8 mouse cellular contexts compared by ENCODE assay signal in the genomic region with DNA sequence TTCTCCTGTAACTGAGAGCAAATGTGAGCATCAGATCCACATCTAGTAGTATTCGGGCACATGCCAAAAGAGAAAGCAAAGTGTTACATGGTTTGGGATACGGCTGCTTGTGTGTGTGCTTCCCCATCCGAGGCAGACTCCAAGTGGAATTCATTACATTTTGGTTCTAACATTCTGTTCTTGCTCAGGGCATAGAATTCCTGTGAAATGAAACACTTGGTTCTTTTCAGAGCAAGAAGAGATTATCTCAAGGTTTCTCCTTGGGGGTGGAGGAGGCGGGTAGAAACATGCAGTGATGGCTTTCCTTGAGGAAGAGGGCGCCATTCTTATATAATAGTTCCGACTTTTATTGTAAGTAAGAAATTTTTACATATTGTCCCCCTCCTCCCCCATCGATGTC. TPM values are rescaled to one million over a fixed set of nuclear protein-coding genes. Genes with fewer than 3 reads are reported as not detected.
DNase-seq lines count a peak whose midpoint lies in the region; ATAC-seq and TF ChIP-seq lines count a peak whose summit lies in the region.

No protein-coding gene starts in this region.

- no peak for TF ChIP-seq RAD21 in MEL (IDR thresholded peaks at IDR 0.05; ENCODE audit: low read depth, low read length)

- H3K79me2 ChIP-seq in MEL (ENCODE audit: control insufficient read depth, insufficient read depth, low read length, poor library complexity), result peaks cover 81% of the 10 kb centered on the region

- H3K36me3 ChIP-seq in kidney, embryonic 15.5 days, result no peaks in the 10 kb centered on the region
- peaks cover 37 to 66% of the 10 kb centered on the region in 2 experiments for H3K36me3 ChIP-seq in MEL (ENCODE audit: control insufficient read depth in 1 of 2, insufficient read depth in 2 of 2, low read length in 2 of 2)
- no peaks in the 10 kb centered on the region for H3K36me3 ChIP-seq in embryonic facial prominence, embryonic 12.5 days
- no peaks in the 10 kb centered on the region for H3K36me3 ChIP-seq in limb, embryonic 11.5 days (ENCODE audit: control insufficient read depth, insufficient read depth, low read length)

- no peak for ATAC-seq in kidney, embryonic 15.5 days (replicated peaks; ENCODE audit: low FRiP score)
- ATAC-seq in embryonic facial prominence, embryonic 12.5 days (ENCODE audit: insufficient number of reproducible peaks, insufficient read depth, low FRiP score, low TSS enrichment), result no peak
- no peak for ATAC-seq in limb, embryonic 11.5 days (ENCODE audit: insufficient number of reproducible peaks, low FRiP score, low TSS enrichment, low read depth)

- no peaks in the 10 kb centered on the region for H3K9me3 ChIP-seq in kidney, embryonic 15.5 days (replicated peaks)
- no peaks in the 10 kb centered on the region for H3K9me3 ChIP-seq in MEL (replicated peaks; ENCODE audit: insufficient read depth, low read length)
- no peaks in the 10 kb centered on the region for H3K9me3 ChIP-seq in embryonic facial prominence, embryonic 12.5 days
- no peaks in the 10 kb centered on the region for H3K9me3 ChIP-seq in limb, embryonic 11.5 days (ENCODE audit: control insufficient read depth, low read length)

- 50% methylated on average over 7 of the region's 7 CpGs for WGBS in kidney, embryonic 15.5 days
- 50% methylated on average over 7 of the region's 7 CpGs for WGBS in embryonic facial prominence, embryonic 12.5 days
- 59% methylated on average over 7 of the region's 7 CpGs for WGBS in limb, embryonic 11.5 days

- H3K4me3 ChIP-seq in kidney, embryonic 15.5 days (replicated peaks), result peak overlapping the region; percentile 68
- peak overlapping the region; percentile 55 to 65 for H3K4me3 ChIP-seq in MEL (ENCODE audit: control insufficient read depth in 1 of 2, insufficient read depth in 1 of 2, low read depth in 2 of 2, low read length in 2 of 2)
- H3K4me3 ChIP-seq in embryonic facial prominence, embryonic 12.5 days, result peak overlapping the region; percentile 91
- H3K4me3 ChIP-seq in limb, embryonic 11.5 days (ENCODE audit: low read depth, low read length), result no peak overlapping the region

- no peak for DNase-seq in kidney, postnatal 4 days
- DNase-seq in MEL (ENCODE audit: low read depth, low spot score), result peak; percentile 59
- DNase-seq in limb, embryonic 11.5 days (ENCODE audit: low spot score), result no peak
- DNase-seq in testis, postnatal 14 days (ENCODE audit: low spot score), result peak; percentile 38
- DNase-seq in retina, postnatal 1 day, result no peak
- DNase-seq in cerebellum, postnatal 10 days, result no peak

- H3K4me1 ChIP-seq in kidney, embryonic 15.5 days, result peaks cover 45% of the 10 kb centered on the region
- peaks cover 27 to 46% of the 10 kb centered on the region in 2 experiments for H3K4me1 ChIP-seq in MEL (ENCODE audit: control insufficient read depth in 1 of 2, insufficient read depth in 2 of 2, low read length in 2 of 2)
- peaks cover 36% of the 10 kb centered on the region for H3K4me1 ChIP-seq in embryonic facial prominence, embryonic 12.5 days
- H3K4me1 ChIP-seq in limb, embryonic 11.5 days (ENCODE audit: control insufficient read depth, insufficient read depth, low read length), result peaks cover 15% of the 10 kb centered on the region

- H3K4me2 ChIP-seq in kidney, embryonic 15.5 days, result peak overlapping the region; percentile 72
- peak overlapping the region; percentile 59 for H3K4me2 ChIP-seq in embryonic facial prominence, embryonic 12.5 days (replicated peaks)
- peak overlapping the region; percentile 52; the same call in 1 of the 2 replicates for H3K4me2 ChIP-seq in limb, embryonic 11.5 days (ENCODE audit: low read depth, severe bottlenecking)

- H3K27ac ChIP-seq in kidney, embryonic 15.5 days, result 0 out of 2 replicates have a peak overlapping the region, but pooled peaks have one; percentile 48
- peak overlapping the region; percentile 89 for H3K27ac ChIP-seq in MEL (ENCODE audit: control insufficient read depth, low read depth, low read length)
- no peak overlapping the region for H3K27ac ChIP-seq in embryonic facial prominence, embryonic 12.5 days
- H3K27ac ChIP-seq in limb, embryonic 11.5 days (replicated peaks; ENCODE audit: low read depth, low read length), result no peak overlapping the region

- H3K27me3 ChIP-seq in kidney, embryonic 15.5 days, result no peaks in the 10 kb centered on the region
- H3K27me3 ChIP-seq in MEL (ENCODE audit: control insufficient read depth in 1 of 2, insufficient read depth in 2 of 2, low read length in 2 of 2), result no peaks in the 10 kb centered on the region
- H3K27me3 ChIP-seq in embryonic facial prominence, embryonic 12.5 days, result no peaks in the 10 kb centered on the region
- no peaks in the 10 kb centered on the region for H3K27me3 ChIP-seq in limb, embryonic 11.5 days (ENCODE audit: control insufficient read depth, insufficient read depth, low read length)

- no peak overlapping the region for H3K9ac ChIP-seq in kidney, embryonic 15.5 days
- peak overlapping the region; percentile 98 for H3K9ac ChIP-seq in MEL (ENCODE audit: control insufficient read depth, low read depth, low read length, poor library complexity, severe bottlenecking)
- no peak overlapping the region for H3K9ac ChIP-seq in embryonic facial prominence, embryonic 12.5 days
- no peak overlapping the region for H3K9ac ChIP-seq in limb, embryonic 11.5 days (ENCODE audit: low read length)

- TF ChIP-seq CTCF in MEL (IDR thresholded peaks at IDR 0.05 in 2 of 3, conservative IDR thresholded peaks at IDR 0.05 in 1 of 3; ENCODE audit: control insufficient read depth in 1 of 3, insufficient read depth in 1 of 3, low read depth in 2 of 3, low read length in 3 of 3, poor library complexity in 1 of 3, severe bottlenecking in 1 of 3), result peak in 1 of 3 experiments; percentile 9; a peak in 1 of 6 replicates

- 0 out of 4 replicates have a peak, but pooled peaks of 1 of the 2 experiments have one; percentile 16 for TF ChIP-seq POLR2A in MEL (IDR thresholded peaks at IDR 0.05; ENCODE audit: control insufficient read depth in 1 of 2, insufficient read depth in 1 of 2, low read depth in 1 of 2, low read length in 2 of 2, poor library complexity in 1 of 2)

- TF ChIP-seq EP300 in MEL (IDR thresholded peaks at IDR 0.05; ENCODE audit: low read depth in 1 of 2, low read length in 2 of 2), result 0 out of 4 replicates have a peak, but pooled peaks of 1 of the 2 experiments have one; percentile 15

TF ChIP-seq in MEL, 35 proteins besides CTCF, POLR2A, EP300 and RAD21:
- no peak for TF ChIP-seq ZMIZ1 (IDR thresholded peaks at IDR 0.05; ENCODE audit: low read depth, low read length)
- no peak for TF ChIP-seq MYB (IDR thresholded peaks at IDR 0.05; ENCODE audit: low read depth, low read length)
- no peak for TF ChIP-seq ZC3H11A (IDR thresholded peaks at IDR 0.05; ENCODE audit: low read depth, low read length)
- no peak for TF ChIP-seq TAL1 (IDR thresholded peaks at IDR 0.05; ENCODE audit: low read length)
- no peak for TF ChIP-seq USF2 (IDR thresholded peaks at IDR 0.05; ENCODE audit: borderline replicate concordance in 1 of 2, insufficient read depth in 1 of 2, low read depth in 1 of 2, low read length in 2 of 2)
- 0 out of 2 replicates have a peak, but pooled peaks have one; percentile 6 for TF ChIP-seq TBP (IDR thresholded peaks at IDR 0.05; ENCODE audit: low read depth, low read length)
- TF ChIP-seq NELFE (IDR thresholded peaks at IDR 0.05; ENCODE audit: low read depth, low read length), result no peak
- no peak for TF ChIP-seq GABPA (IDR thresholded peaks at IDR 0.05; ENCODE audit: low read depth, low read length)
- no peak for TF ChIP-seq JUND (IDR thresholded peaks at IDR 0.05; ENCODE audit: low read depth, low read length)
- 0 out of 2 replicates have a peak, but pooled peaks have one; percentile 8 for TF ChIP-seq MYC (IDR thresholded peaks at IDR 0.05; ENCODE audit: low read depth, low read length)
- TF ChIP-seq CHD2 (IDR thresholded peaks at IDR 0.05; ENCODE audit: low read length), result no peak
- no peak for TF ChIP-seq UBTF (IDR thresholded peaks at IDR 0.05; ENCODE audit: borderline replicate concordance, insufficient read depth, low read depth, low read length)
- TF ChIP-seq CHD1 (IDR thresholded peaks at IDR 0.05; ENCODE audit: low read depth, low read length), result 0 out of 2 replicates have a peak, but pooled peaks have one; percentile 19
- no peak for TF ChIP-seq RCOR1 (IDR thresholded peaks at IDR 0.05; ENCODE audit: low read depth, low read length)
- no peak for TF ChIP-seq MAZ (IDR thresholded peaks at IDR 0.05; ENCODE audit: low read depth, low read length)
- TF ChIP-seq ZNF384 (IDR thresholded peaks at IDR 0.05; ENCODE audit: low read depth, low read length), result no peak
- TF ChIP-seq ZKSCAN1 (IDR thresholded peaks at IDR 0.05; ENCODE audit: low read depth, low read length), result no peak
- TF ChIP-seq KAT2A (conservative IDR thresholded peaks at IDR 0.05; ENCODE audit: low read depth, low read length), result no peak
- no peak for TF ChIP-seq ETS1 (IDR thresholded peaks at IDR 0.05; ENCODE audit: low read depth, low read length)
- TF ChIP-seq HCFC1 (IDR thresholded peaks at IDR 0.05; ENCODE audit: low read depth, low read length), result no peak
- TF ChIP-seq POLR2AphosphoS2 (IDR thresholded peaks at IDR 0.05; ENCODE audit: low read length), result no peak
- no peak for TF ChIP-seq MEF2A (IDR thresholded peaks at IDR 0.05; ENCODE audit: extremely low read depth, insufficient replicate concordance, low read depth, low read length, poor library complexity, severe bottlenecking)

RNA-seq across cellular contexts. Expression of a gene that starts 30.6 kb away (rescaled TPM):
- 78.8 and 89.4 TPM in 2 replicates for polyA plus RNA-seq in kidney, embryonic 15.5 days (2015; fragmentation: Nextera tagmentation; extraction: Ambion mirVana)
- total RNA-seq in MEL (2012; rRNA removed), result 323 and 341 TPM in 2 replicates
- 100 to 1,000 TPM; 250 to 371 TPM for polyA plus RNA-seq in MEL (2012; ENCODE audit: insufficient read depth in 1 of 2, insufficient read length in 2 of 2, low read depth in 1 of 2, low replicate concordance in 2 of 2, missing spikeins in 1 of 2)
- polyA plus RNA-seq in embryonic facial prominence, embryonic 12.5 days (2016; fragmentation: Nextera tagmentation; extraction: Ambion mirVana), result 63.7 and 74.3 TPM in 2 replicates
- 67.0 and 70.0 TPM in 2 replicates for polyA plus RNA-seq in limb, embryonic 11.5 days (2014; fragmentation: Nextera tagmentation; extraction: Ambion mirVana)

Comparison
In these comparisons a context has a peak if more than half of its experiments do, and no peak if none do; other contexts are left out.
1. H3K27ac ChIP-seq: peak in kidney, embryonic 15.5 days (single experiment) and MEL (single experiment); none in embryonic facial prominence, embryonic 12.5 days (single experiment) and limb, embryonic 11.5 days (single experiment).
2. DNase-seq: peak in MEL (single experiment) and testis, postnatal 14 days (single experiment); none in kidney, postnatal 4 days (0 of 2), limb, embryonic 11.5 days (single experiment), retina, postnatal 1 day (single experiment) and cerebellum, postnatal 10 days (0 of 2).
3. Peak in every context shown above with its lines, with median percentiles within 50 percentile points of each other: H3K4me2 ChIP-seq.